Mouse (Mus musculus): ENCODE measurements at regions not wholly inside any gene's neighbourhood (a gene's known extent, or its start where the extent isn't known, plus 50 kb on each side); places are given as distances from the start of the nearest gene placed in this dataset.
A peak's percentile ranks its signal among the peaks of the same experiment; 100 is the strongest.

DNA sequence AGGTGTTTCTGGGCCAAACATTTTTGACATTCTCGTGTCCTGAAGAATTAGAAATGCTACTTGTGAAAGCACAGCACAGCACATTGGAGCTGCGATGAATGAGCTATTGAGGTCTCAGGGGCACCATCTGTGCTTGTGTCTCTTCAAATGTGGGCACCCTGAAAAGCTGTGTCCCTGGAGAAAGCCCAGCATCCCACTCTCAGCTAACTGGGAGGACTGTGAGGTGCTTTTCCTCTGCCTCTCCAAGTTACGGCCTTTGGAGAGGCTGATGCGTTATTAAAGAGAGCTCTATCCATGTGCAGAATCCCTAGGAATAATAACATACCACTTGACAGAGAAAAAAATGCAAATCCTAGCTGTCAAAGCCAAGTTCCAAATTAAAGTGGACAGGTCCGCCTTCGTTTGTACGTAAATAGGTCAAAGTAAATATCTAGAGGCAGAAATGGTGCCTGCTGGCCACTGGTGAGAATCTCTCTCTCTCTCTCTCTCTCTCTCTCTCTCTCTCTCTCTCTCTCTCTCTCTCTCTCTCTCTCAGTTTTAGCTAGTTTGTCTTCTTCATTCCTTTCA is 397.3 kb upstream of the Mmadhc start:
- no peak overlapping the region for H3K4me2 ChIP-seq (ENCODE audit: low read depth, low read length)
- WGBS: 83% methylated on average over 7 of the region's 7 CpGs
- no peak for DNase-seq (ENCODE audit: low spot score)

DNA sequence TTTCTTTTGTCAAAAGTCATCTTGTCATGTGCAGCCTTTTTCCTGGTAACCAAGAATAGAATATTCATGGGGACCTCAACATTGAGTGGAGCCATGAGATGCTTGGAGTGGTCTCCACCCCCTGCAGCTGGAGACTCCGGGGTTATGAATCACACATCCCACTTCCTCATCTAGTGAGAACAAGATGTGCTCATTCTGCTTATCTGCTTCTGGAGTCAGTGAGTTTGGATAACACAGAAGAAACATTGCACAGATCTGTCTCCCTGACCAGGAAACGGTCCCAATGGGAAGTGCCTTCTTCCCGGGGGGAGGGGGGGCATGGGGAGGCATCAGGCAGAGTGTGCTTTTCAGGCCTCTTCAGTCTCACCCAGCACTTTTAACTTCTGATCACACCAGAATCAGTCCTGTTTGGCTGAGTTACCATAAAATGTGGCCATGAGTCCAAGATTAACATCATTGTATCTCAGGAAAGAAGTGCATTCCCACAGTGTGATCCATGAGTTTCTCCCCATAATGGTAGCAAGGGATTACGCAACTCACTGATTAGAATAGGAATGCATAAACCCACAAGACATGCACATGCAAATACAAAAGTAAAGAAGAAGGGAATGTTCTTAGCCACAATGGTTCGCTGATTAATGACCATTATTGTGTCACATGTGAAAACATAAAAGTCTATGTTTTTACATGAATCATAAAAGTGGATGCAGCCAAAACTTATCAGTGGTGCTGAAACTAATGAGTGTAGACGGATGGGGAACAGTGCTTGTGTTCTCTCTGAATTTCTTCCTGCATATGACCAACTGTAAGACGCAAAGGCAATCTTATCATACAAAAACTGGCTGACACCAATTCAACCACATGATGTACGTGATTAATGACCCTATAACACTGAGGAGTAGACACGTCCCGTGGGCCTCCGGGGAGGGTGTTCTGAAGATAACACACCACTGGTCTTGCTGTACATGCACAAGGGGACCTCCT is 393.8 kb upstream of the Mmadhc start:
- Histone ChIP-seq H3K9ac (replicated peaks; ENCODE audit: low read depth, low read length) (no peak overlapping the region), H3K27ac (ENCODE audit: low read depth) (peak overlapping the region; percentile 34), H3K4me2 (ENCODE audit: low read depth, low read length) (no peak overlapping the region), H3K27me3 (ENCODE audit: control insufficient read depth, insufficient read depth, low read length) (no peaks in the 10 kb centered on the region), H3K4me1 (ENCODE audit: control insufficient read depth, insufficient read depth) (no peaks in the 10 kb centered on the region), H3K9me3 (replicated peaks; ENCODE audit: control insufficient read depth, low read length) (no peaks in the 10 kb centered on the region), H3K4me3 (ENCODE audit: low read depth, low read length) (no peak overlapping the region), H3K36me3 (replicated peaks; ENCODE audit: control insufficient read depth, insufficient read depth, low read length) (no peaks in the 10 kb centered on the region)
- 40% methylated on average over 11 of the region's 11 CpGs for WGBS
- peak; percentile 55 for DNase-seq (ENCODE audit: low spot score)
- no peak for TF ChIP-seq CTCF (IDR thresholded peaks at IDR 0.05; ENCODE audit: low read depth)
- peak; percentile 59; the same call in 1 of the 2 replicates for TF ChIP-seq EP300 (IDR thresholded peaks at IDR 0.05; ENCODE audit: low read depth)
- ATAC-seq (ENCODE audit: insufficient read depth, low read depth): peak; percentile 70

More for the DNA sequence above, 397.3 kb upstream of the Mmadhc start:
- Histone ChIP-seq H3K9ac (replicated peaks; ENCODE audit: low read depth, low read length) (no peak overlapping the region), H3K4me1 (ENCODE audit: control insufficient read depth, insufficient read depth) (no peaks in the 10 kb centered on the region), H3K27me3 (ENCODE audit: control insufficient read depth, insufficient read depth, low read length) (no peaks in the 10 kb centered on the region), H3K4me3 (ENCODE audit: low read depth, low read length) (no peak overlapping the region), H3K27ac (ENCODE audit: low read depth) (no peak overlapping the region), H3K36me3 (replicated peaks; ENCODE audit: control insufficient read depth, insufficient read depth, low read length) (no peaks in the 10 kb centered on the region), H3K9me3 (replicated peaks; ENCODE audit: control insufficient read depth, low read length) (no peaks in the 10 kb centered on the region)
- ATAC-seq (ENCODE audit: insufficient read depth, low read depth): no peak
- no peak for TF ChIP-seq EP300 (IDR thresholded peaks at IDR 0.05; ENCODE audit: low read depth)

DNA sequence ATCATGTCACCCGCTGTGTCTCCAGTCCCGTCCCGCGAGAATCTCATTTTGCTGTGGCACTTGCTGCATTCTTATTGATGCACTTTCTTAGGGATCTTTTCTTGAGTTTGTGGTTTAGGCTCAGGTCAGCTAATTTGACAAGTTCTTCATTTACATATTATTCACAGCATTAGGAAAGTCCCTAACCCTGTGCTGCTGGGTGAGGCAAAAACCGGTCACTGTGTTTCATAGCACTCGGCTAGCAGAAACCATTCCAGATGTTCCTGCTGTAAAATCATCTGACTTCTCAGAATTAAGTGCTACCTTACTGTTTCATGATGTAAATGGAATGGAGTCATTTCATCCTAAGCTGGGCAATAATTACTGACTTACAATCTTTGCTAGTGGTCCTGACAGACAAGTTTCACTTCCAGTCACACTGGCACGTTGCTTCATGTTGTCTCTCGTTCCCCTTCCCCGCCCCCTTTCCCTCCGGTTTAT is 391.1 kb upstream of the Mmadhc start:
- Histone ChIP-seq H3K4me2 (ENCODE audit: low read depth, low read length) (no peak overlapping the region), H3K4me3 (ENCODE audit: low read depth, low read length) (no peak overlapping the region), H3K4me1 (ENCODE audit: control insufficient read depth, insufficient read depth) (no peaks in the 10 kb centered on the region), H3K36me3 (replicated peaks; ENCODE audit: control insufficient read depth, insufficient read depth, low read length) (no peaks in the 10 kb centered on the region), H3K9me3 (replicated peaks; ENCODE audit: control insufficient read depth, low read length) (no peaks in the 10 kb centered on the region), H3K9ac (replicated peaks; ENCODE audit: low read depth, low read length) (no peak overlapping the region), H3K27me3 (ENCODE audit: control insufficient read depth, insufficient read depth, low read length) (no peaks in the 10 kb centered on the region), H3K27ac (ENCODE audit: low read depth) (no peak overlapping the region)
- DNase-seq (ENCODE audit: low spot score): no peak
- ATAC-seq (ENCODE audit: insufficient read depth, low read depth): no peak
- 78% methylated on average over 10 of the region's 10 CpGs for WGBS
- no peak for TF ChIP-seq EP300 (IDR thresholded peaks at IDR 0.05; ENCODE audit: low read depth)
- TF ChIP-seq CTCF (IDR thresholded peaks at IDR 0.05; ENCODE audit: low read depth): no peak

DNA sequence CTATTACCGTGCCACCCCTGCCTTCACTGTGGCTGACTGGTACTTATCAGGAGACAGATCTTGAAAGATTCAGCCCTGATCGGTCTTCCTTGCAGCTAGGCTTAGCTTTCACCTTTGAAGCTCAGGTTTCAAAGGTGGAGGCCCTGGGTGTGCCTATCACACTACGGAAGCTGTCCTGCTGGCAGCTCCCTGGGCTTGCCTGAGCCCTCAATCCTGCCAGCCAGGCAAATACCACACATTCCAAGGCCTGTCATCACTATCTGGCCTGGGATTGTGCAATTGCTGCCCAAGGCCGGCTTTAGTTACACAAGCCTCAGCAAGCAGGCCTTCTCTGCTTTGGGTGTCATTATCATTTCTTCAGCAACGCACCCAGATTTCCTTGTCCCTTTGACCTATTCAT is 390.6 kb upstream of the Mmadhc start:
- DNase-seq (ENCODE audit: low spot score) (peak; percentile 18), ATAC-seq (ENCODE audit: insufficient read depth, low read depth) (peak; percentile 83)
- no peaks in the 10 kb centered on the region for H3K27me3 ChIP-seq (ENCODE audit: control insufficient read depth, insufficient read depth, low read length)
- WGBS: 33% methylated on average over 5 of the region's 5 CpGs
- H3K27ac ChIP-seq (ENCODE audit: low read depth): no peak overlapping the region
- H3K4me3 ChIP-seq (ENCODE audit: low read depth, low read length): no peak overlapping the region
- H3K9me3 ChIP-seq (replicated peaks; ENCODE audit: control insufficient read depth, low read length): no peaks in the 10 kb centered on the region
- no peak for TF ChIP-seq EP300 (IDR thresholded peaks at IDR 0.05; ENCODE audit: low read depth)
- TF ChIP-seq CTCF (IDR thresholded peaks at IDR 0.05; ENCODE audit: low read depth): no peak
- H3K4me2 ChIP-seq (ENCODE audit: low read depth, low read length): no peak overlapping the region
- H3K9ac ChIP-seq (replicated peaks; ENCODE audit: low read depth, low read length): no peak overlapping the region
- no peaks in the 10 kb centered on the region for H3K4me1 ChIP-seq (ENCODE audit: control insufficient read depth, insufficient read depth)
- H3K36me3 ChIP-seq (replicated peaks; ENCODE audit: control insufficient read depth, insufficient read depth, low read length): no peaks in the 10 kb centered on the region

DNA sequence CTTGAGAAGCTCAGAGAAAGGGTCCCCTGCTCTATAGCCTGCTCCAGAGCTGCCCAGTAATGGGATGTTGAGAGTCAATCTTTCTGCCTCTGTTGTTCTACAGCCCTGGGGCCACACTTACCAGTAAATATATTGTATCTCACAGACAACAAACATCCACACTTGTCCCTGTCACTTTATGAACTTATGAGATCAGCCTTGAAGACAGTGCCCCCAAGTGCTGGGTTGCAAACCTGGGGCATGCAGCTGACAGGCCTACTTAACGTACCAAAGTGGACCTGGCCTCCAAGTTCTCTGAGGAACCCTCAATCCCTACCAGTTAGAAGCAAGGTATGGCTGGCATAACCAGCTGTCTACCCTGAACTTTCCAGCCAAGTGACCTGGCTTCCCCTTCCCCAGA is 380.9 kb upstream of the Mmadhc start:
- no peak overlapping the region for H3K9ac ChIP-seq (replicated peaks; ENCODE audit: low read depth, low read length)
- no peak overlapping the region for H3K4me2 ChIP-seq (ENCODE audit: low read depth, low read length)
- no peak for DNase-seq (ENCODE audit: low spot score)
- no peak for ATAC-seq (ENCODE audit: insufficient read depth, low read depth)
- no peaks in the 10 kb centered on the region for H3K36me3 ChIP-seq (replicated peaks; ENCODE audit: control insufficient read depth, insufficient read depth, low read length)
- no peak overlapping the region for H3K4me3 ChIP-seq (ENCODE audit: low read depth, low read length)
- no peak for TF ChIP-seq EP300 (IDR thresholded peaks at IDR 0.05; ENCODE audit: low read depth)
- TF ChIP-seq CTCF (IDR thresholded peaks at IDR 0.05; ENCODE audit: low read depth): no peak
- 85% methylated on average over 1 of the region's 1 CpGs for whole genome bisulfite sequencing
- no peaks in the 10 kb centered on the region for H3K27me3 ChIP-seq (ENCODE audit: control insufficient read depth, insufficient read depth, low read length)
- H3K9me3 ChIP-seq (replicated peaks; ENCODE audit: control insufficient read depth, low read length): no peaks in the 10 kb centered on the region
- 0 out of 2 replicates have a peak, but pooled peaks cover 6% of the 10 kb centered on the region for H3K4me1 ChIP-seq (ENCODE audit: control insufficient read depth, insufficient read depth)
- H3K27ac ChIP-seq (ENCODE audit: low read depth): no peak overlapping the region
